Mouse (Mus musculus): Measurements from ENCODE around the gene Cd302. TPM values are rescaled to one million over a fixed set of nuclear protein-coding genes. Genes with fewer than 3 reads are reported as not detected.

Cd302 gene
- polyA plus RNA-seq, 1 experiment from 2014 or later = 349 TPM

GRCm38 (mm10) chr2:60209122-60209611, 75.1 kb downstream of the Cd302 start:
- peaks cover 35% of the 10 kb centered on the region for H3K4me1 ChIP-seq (ENCODE audit: insufficient read depth)

DNA sequence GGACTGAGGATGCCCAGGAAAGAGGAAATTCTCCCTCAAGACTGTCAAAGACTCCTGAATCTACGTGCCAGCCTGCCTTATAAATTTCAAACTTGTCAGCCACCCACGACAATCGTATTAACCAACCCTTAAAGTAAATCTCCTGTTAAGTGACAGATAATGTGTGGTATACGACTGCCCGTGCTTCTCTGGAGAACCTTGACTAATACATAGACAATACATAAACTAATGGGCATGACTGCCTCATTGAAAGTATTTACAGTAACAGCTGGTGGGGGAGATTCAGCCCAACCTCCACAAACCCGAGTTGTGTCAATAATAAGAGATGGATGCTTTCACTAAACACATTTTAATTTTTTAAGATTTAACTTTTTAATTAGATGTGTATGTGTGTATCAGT, 78.5 kb downstream of the Cd302 start:
- Histone ChIP-seq H3K27me3 (ENCODE audit: insufficient read depth, low read length) (no peaks in the 10 kb centered on the region), H3K4me1 (ENCODE audit: insufficient read depth) (peaks cover 15% of the 10 kb centered on the region), H3K9ac (replicated peaks) (no peak overlapping the region), H3K9me3 (ENCODE audit: low read length) (no peaks in the 10 kb centered on the region), H3K27ac (ENCODE audit: low read depth) (no peak overlapping the region), H3K4me2 (ENCODE audit: low read depth, low read length) (no peak overlapping the region), H3K36me3 (replicated peaks; ENCODE audit: insufficient read depth, low read length) (peaks cover 16% of the 10 kb centered on the region; the same call in 1 of the 2 replicates), H3K4me3 (ENCODE audit: low read depth, low read length) (no peak overlapping the region)
- TF ChIP-seq CTCF (IDR thresholded peaks at IDR 0.05; ENCODE audit: low read depth) = no peak
- no peak for TF ChIP-seq EP300 (IDR thresholded peaks at IDR 0.05; ENCODE audit: low read depth)
- ATAC-seq (no peak), DNase-seq (no peak)
- 79% methylated on average over 6 of the region's 6 CpGs for WGBS (ENCODE audit: insufficient replicate concordance)

More at GRCm38 (mm10) chr2:60209122-60209611, 75.1 kb downstream of the Cd302 start:
- Histone ChIP-seq H3K27ac (ENCODE audit: low read depth) (peak overlapping the region; percentile 96), H3K27me3 (ENCODE audit: insufficient read depth, low read length) (no peaks in the 10 kb centered on the region), H3K9ac (replicated peaks) (peak overlapping the region; percentile 85), H3K4me2 (ENCODE audit: low read depth, low read length) (peak overlapping the region; percentile 71), H3K4me3 (ENCODE audit: low read depth, low read length) (peak overlapping the region; percentile 80), H3K36me3 (replicated peaks; ENCODE audit: insufficient read depth, low read length) (peaks cover 22% of the 10 kb centered on the region; the same call in 1 of the 2 replicates), H3K9me3 (ENCODE audit: low read length) (no peaks in the 10 kb centered on the region)
- ATAC-seq (peak; percentile 52), DNase-seq (peak; percentile 71)
- under 1% methylated on average over 35 of the region's 35 CpGs for WGBS (ENCODE audit: insufficient replicate concordance)
- TF ChIP-seq EP300 (IDR thresholded peaks at IDR 0.05; ENCODE audit: low read depth) = no peak

- Histone ChIP-seq H3K4me3 (ENCODE audit: low read depth, low read length) (no peak overlapping the region), H3K9ac (replicated peaks) (no peak overlapping the region), H3K9me3 (ENCODE audit: low read length) (no peaks in the 10 kb centered on the region), H3K36me3 (replicated peaks; ENCODE audit: insufficient read depth, low read length) (peaks cover 16% of the 10 kb centered on the region; the same call in 1 of the 2 replicates), H3K4me1 (ENCODE audit: insufficient read depth) (peaks cover 14% of the 10 kb centered on the region), H3K27me3 (ENCODE audit: insufficient read depth, low read length) (no peaks in the 10 kb centered on the region), H3K4me2 (ENCODE audit: low read depth, low read length) (no peak overlapping the region), H3K27ac (ENCODE audit: low read depth) (no peak overlapping the region)
- 41% methylated on average over 6 of the region's 6 CpGs for WGBS (ENCODE audit: insufficient replicate concordance)
- no peak for DNase-seq
- no peak for ATAC-seq
- no peak for TF ChIP-seq EP300 (IDR thresholded peaks at IDR 0.05; ENCODE audit: low read depth)
- no peak for TF ChIP-seq CTCF (IDR thresholded peaks at IDR 0.05; ENCODE audit: low read depth)
These were observed 80.1 kb downstream of the Cd302 start for GRCm38 (mm10) chr2:60204162-60204561.

GRCm38 (mm10) chr2:60203733-60204132, 80.6 kb downstream of the Cd302 start:
- no peak for ATAC-seq
- no peak for DNase-seq
- no peak overlapping the region for H3K4me3 ChIP-seq (ENCODE audit: low read depth, low read length)
- H3K4me2 ChIP-seq (ENCODE audit: low read depth, low read length) = no peak overlapping the region
- H3K27me3 ChIP-seq (ENCODE audit: insufficient read depth, low read length) = no peaks in the 10 kb centered on the region
- TF ChIP-seq CTCF (IDR thresholded peaks at IDR 0.05; ENCODE audit: low read depth) (no peak), EP300 (IDR thresholded peaks at IDR 0.05; ENCODE audit: low read depth) (no peak)
- peaks cover 16% of the 10 kb centered on the region; the same call in 1 of the 2 replicates for H3K36me3 ChIP-seq (replicated peaks; ENCODE audit: insufficient read depth, low read length)
- H3K4me1 ChIP-seq (ENCODE audit: insufficient read depth) = peaks cover 14% of the 10 kb centered on the region
- H3K9ac ChIP-seq (replicated peaks) = no peak overlapping the region
- H3K9me3 ChIP-seq (ENCODE audit: low read length) = no peaks in the 10 kb centered on the region
- WGBS (ENCODE audit: insufficient replicate concordance) = 84% methylated on average over 4 of the region's 4 CpGs
- H3K27ac ChIP-seq (ENCODE audit: low read depth) = no peak overlapping the region

GRCm38 (mm10) chr2:60202900-60203530, 81.3 kb downstream of the Cd302 start:
- Histone ChIP-seq H3K9ac (replicated peaks) (no peak overlapping the region), H3K9me3 (ENCODE audit: low read length) (no peaks in the 10 kb centered on the region), H3K27me3 (ENCODE audit: insufficient read depth, low read length) (no peaks in the 10 kb centered on the region), H3K4me2 (ENCODE audit: low read depth, low read length) (no peak overlapping the region), H3K27ac (ENCODE audit: low read depth) (no peak overlapping the region), H3K4me1 (ENCODE audit: insufficient read depth) (peaks cover 9% of the 10 kb centered on the region), H3K4me3 (ENCODE audit: low read depth, low read length) (no peak overlapping the region), H3K36me3 (replicated peaks; ENCODE audit: insufficient read depth, low read length) (peaks cover 16% of the 10 kb centered on the region; the same call in 1 of the 2 replicates)
- no peak for DNase-seq
- ATAC-seq = no peak
- WGBS (ENCODE audit: insufficient replicate concordance) = 56% methylated on average over 8 of the region's 8 CpGs
- TF ChIP-seq CTCF (IDR thresholded peaks at IDR 0.05; ENCODE audit: low read depth) (no peak), EP300 (IDR thresholded peaks at IDR 0.05; ENCODE audit: low read depth) (no peak)

Other genes with a start within 250 kb of the Cd302 start
- 19.7 and 21.7 TPM in 2 replicates for gene Baz2b, start 74.6 kb downstream of the Cd302 start, polyA plus RNA-seq (2015; fragmentation: Nextera tagmentation; extraction: Ambion mirVana)
- gene March7, start 74.6 kb downstream of the Cd302 start, polyA plus RNA-seq (2015; fragmentation: Nextera tagmentation; extraction: Ambion mirVana) = 16.5 and 16.8 TPM in 2 replicates
- gene Ly75, start 98.8 kb upstream of the Cd302 start, polyA plus RNA-seq (2015; fragmentation: Nextera tagmentation; extraction: Ambion mirVana) = 1.5 and 2.0 TPM in 2 replicates

Measured in liver, postnatal 0 days (tissue).